Mouse (Mus musculus): ENCODE measurements around the gene Corin.

Gene Corin

DNA sequence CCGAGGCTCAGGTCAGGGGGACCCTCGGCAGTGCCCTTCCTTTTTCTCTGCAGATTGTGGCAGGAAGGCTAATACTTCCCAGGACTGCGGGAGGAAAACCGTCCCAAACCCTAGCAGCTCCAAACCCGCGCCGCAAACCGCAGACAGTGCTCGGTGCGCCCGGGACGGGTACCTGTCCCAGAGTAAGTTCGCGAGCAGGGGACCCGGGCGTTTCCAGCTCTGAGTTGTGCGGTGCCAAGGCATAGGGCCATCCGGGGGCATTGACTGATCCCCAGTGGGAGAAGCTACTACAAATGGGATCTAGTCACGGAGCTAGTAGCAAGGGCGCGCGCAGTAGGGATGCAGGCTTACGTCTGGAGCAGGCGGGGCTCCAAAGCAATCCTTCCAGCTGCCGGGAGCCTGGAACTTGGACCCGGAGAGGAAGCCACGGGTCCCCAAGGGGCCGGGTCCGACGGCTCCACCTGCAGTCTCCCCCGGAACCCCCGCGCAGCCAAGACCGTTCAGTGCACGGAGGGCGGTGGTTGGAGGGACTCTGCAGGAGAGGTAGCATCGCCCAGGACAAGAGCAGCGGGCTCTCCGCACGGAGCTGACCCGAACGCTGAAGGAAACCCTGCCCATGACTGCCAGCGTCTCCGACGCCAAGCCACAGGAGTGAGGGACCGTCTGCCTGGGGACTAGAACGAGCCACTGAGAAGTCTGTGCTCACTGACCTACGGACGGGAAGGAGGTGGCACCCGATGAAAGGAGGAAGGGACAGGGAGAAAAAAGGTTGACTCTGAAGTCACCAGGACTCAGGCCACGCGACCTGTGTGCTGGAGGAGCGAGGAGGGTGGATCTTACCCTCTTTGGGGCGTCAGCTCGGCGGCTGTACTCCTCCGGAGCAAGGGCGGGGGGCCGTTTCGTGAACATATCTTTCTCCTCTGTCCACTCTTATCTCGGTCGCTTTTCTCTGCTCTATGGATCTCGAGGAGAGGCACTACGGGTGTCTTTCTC, at the start of gene Corin:
Corin (minus strand) TSS at position 943 of the 993 bp plus-strand sequence.
- peak; percentile 20 for DNase-seq

DNA sequence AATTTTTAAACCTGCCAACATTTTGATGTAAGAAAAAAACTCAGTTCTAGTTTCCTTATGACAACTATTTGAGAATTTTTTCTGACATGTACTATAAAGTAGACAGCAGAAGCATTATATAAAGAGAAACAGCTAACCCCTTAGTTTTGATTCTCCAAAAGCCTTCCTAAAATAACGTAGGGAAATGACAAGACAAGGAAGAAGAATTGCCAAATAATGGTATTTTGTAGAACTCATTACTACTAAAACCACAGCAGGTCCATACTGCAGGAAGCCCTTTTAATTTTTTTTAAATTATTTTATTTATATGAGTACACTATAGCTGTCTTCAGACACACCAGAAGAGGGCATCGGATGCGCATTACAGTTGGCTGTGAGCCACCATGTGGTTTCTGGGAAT, 46.9 kb upstream of the Corin start:
- DNase-seq, result no peak

DNA sequence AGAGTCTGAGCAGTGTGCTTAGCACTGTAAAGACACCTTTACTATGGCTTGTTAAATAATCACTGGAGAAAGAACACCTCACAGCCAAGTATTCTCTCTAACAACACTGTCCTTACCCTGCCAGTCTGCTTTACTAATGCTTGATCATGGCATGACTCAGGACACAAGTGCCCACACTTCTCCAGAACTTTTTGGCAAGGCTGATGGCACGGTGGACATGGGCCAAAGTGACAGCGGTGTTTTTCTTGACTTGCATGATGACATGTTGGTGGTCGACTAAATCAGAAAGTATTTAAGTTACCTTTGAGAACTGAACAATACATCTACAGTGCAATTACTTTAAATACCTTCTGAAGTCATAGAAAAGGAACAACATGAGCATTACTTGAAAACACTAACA, 24.6 kb upstream of the Corin start:
- no peak for DNase-seq

DNA sequence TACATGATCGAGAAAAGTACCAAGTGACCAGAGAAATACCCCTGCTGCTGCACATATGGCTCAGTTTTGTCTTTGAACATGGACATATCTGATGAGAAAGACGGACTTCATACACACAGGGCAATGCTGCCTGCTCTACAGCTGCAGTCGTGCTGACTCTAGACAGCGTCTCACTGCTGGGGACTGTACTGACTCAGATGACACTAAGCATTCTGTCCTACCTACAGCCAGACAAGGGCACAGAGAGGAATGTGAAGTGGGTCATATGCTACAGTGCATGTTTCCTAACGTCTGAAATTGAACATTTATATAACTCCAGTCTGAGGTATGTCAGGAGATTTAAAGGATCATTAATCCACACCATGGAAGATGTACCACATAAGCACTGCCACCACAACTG, 9.5 kb upstream of the Corin start:
- no peak for DNase-seq

DNA sequence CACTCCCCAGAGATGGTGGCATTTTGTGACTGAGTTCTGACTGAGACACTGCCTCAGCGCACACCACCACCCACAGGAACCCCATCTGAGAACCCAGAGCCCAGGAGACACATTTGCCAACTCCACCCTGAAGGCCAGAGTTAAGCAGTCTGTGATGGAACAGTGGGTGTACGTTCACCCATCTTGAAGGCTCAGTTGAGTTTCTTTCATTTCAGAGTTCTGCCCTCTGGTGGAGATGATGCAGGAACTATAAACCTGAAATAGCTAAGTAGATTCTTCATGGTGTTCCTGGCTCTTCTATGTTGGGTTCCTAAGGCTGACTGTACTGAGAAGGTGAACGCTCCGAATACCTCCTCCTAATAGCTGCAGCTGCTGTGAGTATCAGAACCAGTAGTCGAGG, 1.5 kb upstream of the Corin start:
- no peak for DNase-seq

DNA sequence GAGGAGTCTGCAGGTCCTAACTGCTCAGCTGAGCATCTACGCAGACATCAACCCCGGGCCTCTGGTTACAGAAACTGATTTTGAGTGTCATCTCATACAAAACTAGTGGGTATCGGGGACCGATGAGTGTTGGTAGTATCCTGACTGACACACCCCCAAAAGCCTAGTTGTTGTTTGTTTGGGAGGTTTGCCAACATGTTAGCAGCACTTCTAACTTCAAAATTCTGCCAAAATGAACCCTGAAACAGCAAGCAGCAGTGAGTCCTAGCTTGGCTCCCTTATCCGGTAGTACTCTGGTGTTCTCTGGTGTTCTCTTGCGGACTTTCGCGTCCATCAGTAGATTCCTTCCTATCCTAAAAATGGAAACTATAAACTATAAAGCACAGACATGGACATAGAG, 1.5 kb downstream of the Corin start:
- no peak for DNase-seq

DNA sequence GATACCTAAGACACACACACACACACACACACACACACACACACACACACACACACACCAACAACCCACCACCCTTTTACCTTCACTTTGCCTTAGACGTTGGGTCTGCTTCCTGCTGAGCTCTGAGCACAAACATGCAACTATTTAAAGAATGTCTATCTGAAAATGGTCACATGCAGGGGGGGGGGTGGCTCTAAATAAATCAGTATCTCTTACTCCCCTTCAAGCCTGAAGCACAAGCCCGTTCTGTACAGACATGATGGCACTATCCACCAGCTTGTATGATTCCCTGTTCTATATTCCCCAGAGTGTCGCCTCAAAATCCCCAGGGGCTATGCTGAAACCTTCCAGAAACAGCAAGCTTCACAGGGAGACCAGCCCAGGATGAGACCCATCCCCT, 2.5 kb downstream of the Corin start:
- no peak for DNase-seq

DNA sequence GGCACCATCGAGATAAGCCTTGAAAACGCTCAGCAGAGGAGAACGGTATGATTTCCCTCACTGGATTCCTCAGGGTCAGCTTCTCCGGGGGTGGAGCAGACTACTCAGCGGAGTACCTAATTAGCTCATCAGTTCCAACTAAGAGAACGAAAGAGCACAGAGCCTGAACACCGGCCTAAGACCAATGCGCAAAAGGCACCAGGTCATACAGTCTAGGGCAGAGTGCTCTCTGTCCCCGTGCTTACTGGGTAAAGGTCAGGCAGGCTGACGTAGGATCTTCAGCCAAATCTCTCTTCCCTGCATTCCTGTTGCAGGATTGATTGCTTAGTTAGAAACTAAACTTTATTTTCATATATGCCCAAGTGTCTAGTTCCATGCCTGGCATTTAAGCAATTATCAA, 6.0 kb downstream of the Corin start:
- no peak for DNase-seq

DNA sequence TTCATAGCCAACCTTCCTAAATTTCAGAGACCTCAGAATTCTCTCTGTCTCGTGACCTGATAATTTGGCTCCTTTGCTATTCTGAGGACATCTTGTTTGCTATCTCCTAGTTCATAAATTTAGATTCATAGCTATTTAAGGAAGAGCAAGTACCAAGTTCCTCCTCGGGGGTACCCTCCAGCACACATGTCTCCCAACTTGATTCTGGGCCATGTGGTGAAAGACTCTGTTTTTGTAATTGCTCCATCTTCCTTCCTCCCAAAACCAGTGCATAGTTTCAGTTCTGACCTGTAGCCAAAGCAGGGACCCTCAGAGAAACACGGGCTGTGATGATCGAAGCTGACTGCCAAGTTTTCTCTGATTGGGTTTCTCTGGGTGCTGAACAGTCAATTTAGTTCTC, 7.5 kb downstream of the Corin start:
- no peak for DNase-seq

DNA sequence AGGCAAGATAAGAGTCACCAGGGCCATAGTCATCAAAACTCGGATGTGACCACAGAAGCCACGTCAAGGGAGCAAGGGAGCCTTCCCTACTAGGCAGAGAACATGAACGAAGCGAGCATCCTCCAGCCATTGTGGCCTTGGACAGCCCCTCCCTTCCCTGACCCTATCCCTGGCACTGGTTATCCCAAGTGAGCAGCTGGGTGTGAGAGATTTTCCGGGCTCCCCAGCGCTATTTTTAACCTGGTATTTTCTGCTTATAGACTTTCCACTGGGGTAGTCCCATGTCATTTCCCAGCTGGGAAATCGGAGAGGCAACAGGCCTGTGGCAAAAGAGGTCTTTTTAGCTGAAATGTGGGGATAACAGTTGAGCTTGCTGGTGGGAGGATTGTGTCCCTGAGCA, 10.4 kb downstream of the Corin start:
- DNase-seq, result no peak

DNA sequence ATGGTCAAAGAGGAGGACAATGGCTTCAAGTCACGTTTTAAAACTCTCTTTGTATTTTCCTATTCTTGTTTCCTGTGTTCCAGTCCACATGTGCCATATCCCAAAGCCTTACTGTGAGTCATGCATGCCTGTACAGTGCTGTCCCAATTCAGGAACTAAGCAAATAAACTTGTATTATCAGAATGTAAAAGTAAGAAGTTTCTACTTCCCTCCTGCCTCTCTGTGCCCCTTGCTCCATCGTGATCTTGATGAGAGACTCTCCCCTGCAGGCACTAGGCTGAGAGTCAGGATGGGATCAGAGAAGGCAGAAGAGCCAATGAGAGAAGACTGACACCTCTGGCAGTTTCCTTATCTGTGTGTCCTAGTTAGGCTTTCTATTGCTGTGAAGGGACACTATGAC, 13.0 kb downstream of the Corin start:
- DNase-seq, result no peak

DNA sequence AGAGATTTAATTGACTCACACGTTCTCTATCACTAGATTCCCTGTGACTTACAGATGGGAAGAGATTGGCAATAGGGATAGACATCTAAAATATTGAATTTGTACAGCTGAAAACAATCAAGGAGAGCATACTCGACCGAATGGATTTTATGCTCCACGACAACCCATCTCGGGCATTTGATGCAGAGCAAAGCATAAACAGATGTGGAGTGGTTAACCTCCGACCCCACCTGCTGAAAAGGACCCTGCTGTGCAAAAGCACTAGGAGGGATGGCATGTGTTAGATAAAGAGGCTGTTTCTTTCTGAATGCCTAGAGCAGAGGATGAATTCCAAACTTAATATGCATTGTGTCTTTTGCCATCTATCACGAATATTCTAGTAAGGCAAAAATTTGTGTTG, 23.8 kb downstream of the Corin start:
- no peak for DNase-seq

DNA sequence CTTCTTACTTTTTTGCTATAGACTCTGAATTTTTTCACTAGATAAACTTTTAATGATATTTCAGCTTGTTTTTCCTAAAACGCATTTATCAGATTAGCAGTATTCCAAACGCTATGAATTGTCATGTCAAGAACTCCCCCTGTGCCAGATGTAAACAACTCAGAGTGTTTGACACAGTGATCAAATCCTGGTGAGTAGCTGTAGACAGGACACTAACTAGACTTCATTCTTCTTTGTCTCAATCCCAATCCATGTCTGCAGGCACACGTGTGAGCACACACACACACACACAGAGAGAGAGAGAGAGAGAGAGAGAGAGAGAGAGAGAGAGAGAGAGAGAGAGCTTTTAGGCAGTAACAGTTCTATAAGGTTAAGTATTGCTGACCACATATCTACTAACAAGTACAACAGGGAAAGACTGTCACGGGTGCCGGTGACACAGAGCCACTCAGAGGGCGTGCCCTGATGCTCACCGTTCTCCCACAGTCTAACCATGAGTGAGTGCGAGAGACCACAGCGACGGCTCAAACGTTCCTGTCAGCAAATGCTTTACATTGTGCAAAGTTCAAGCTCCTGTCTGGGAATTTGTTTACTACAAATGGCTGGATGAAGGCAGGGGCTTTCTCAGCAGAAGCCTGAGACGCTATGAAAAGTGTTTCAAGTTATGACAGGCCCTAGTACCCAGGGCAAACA, 31.8 kb downstream of the Corin start:
- peak; percentile 18 for DNase-seq

DNA sequence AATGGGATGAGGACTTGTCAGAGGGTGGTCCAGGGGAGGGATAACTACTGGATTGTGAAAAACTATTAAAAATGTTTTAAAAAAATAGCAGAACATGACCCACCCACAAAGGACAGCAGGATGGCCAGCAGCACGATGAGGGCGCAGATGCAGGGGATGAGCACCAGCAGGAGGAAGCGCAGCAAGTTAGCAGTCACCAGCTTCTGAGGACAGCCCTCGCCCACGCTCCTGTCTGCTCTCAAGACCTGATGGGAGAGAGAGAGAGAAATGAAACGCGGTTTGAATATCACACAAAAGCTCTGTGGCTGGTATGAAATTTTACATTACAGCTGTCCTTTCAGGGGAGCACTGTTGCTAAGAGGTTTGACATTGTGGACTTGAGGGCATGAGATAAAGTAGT, 32.5 kb downstream of the Corin start:
- no peak for DNase-seq

DNA sequence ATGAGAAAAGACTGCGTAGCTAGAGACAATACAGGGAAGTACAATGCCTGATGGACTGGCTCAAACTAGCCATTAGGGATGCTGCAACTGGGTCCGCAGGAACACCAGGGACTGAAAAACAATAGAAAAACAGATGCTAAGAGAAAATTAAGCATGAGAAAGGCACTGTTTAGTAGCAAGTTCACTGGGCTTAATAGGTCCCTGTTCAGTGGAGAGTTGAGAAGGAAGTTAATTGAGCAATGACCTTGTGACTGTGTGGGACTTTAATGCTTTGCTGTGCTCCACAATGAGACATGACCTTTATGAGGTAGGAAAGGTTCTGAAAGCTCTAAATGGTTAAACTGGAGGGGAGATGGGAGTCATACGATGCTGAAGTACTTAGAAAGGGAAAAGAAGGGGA, 39.3 kb downstream of the Corin start:
- no peak for DNase-seq

DNA sequence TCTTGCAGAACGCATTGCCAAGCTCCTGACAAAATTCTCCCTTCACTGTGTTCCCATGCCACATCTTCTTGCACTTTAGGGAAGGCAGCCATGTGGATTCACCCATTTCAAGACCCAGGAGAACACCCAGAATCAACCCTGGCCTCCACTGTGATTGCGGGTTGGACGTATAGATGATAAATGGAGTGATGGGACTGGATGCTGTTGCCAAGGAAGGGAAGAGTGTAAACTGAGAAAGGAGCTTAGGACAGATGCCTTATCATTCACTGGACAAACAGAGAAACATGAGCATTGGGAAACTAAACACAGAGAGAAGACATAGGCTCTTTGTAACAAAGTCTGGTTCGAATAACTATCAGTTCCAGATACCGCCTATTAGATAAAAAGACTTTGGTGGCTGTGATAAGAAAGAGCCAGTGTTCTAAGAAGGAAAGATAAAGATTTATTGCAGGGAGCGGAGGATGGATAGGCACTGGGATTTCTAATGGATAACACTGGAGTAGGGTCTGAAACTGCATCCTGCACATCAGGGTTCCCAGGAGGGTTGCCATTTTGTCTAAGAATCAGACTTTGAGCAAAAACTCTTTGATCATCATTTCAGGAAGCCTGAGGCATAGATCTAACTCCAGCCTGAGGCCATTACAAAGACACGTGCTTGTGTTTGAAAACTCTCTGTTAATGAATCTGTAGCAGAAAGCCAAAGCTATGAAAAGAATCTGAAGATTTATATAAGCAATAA, 44.7 kb downstream of the Corin start:
- DNase-seq, result no peak

DNA sequence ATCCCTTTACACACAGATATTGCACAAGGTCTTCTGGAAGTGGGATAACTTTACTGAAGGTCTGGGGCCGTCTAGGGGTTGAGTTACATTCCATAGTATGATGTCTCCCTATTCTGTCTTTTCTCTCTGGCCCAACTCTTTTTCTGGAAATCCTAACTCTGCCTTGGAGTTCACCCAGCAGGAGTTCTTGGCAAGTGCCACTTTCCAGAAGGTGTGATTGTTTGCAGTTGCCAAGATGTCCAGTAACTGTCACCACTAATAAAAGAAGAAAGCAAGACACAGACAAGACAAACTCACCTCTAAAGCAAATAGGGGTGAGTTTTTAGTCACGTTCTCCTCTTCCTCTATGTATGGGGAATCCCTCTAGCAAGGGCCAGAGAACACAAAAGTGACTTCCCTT, 50.6 kb downstream of the Corin start:
- no peak for DNase-seq

DNA sequence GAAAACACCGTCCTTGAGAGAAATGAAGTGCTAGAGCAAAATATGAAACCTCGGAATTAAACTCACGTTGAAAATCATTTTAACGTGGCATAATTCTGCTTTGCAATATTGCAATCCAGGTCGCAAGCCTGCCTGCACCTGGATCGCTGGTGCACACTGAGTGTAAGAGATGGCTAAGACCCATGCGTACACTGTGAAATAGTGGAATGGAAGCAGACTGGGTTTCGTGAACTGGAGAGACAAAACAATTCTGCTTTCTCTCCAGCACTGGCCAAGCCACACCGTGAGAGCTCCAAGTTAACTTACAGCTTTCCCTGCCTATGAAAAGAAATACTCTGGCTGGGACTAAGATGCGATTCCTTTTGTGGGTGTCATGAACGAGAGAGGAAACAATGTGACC, 51.1 kb downstream of the Corin start:
- DNase-seq, result no peak

DNA sequence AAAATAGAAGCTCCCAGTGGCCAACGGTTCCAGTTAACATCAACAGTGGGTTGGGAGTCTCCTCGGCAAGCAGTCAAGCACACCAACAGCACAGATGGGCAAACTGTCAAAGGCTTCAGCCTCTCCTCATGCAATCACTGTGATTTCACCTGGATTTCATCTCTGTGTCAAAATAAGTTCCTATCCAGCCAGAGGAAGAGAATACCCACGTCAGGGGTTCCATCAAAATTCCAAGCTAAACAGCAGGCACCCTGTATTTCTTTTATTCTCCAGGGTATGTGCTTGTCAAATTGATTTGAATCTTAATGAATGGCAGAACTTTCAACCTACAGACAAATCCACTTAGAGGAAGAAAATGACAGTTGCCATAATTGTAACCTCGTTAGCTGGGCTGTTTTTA, 51.5 kb downstream of the Corin start:
- no peak for DNase-seq

DNA sequence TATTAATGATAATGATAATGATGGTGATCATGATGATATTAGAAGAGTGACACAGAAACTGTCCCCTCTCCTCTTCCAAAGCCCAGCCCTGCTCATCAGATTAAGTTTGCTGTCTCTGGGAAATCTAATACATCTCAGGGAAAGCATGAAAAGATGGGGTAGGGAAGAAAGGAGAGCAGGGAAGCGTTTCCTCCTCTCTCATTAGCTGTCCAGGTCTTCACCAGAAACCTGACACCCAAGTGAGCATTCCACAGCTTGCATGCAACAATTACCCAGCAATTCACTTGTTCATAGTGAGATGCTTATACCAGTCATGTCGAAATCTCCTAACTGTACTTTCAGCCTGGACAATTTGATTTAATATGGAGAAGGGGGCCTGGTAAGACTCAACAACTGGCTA, 55.4 kb downstream of the Corin start:
- DNase-seq, result no peak

DNA sequence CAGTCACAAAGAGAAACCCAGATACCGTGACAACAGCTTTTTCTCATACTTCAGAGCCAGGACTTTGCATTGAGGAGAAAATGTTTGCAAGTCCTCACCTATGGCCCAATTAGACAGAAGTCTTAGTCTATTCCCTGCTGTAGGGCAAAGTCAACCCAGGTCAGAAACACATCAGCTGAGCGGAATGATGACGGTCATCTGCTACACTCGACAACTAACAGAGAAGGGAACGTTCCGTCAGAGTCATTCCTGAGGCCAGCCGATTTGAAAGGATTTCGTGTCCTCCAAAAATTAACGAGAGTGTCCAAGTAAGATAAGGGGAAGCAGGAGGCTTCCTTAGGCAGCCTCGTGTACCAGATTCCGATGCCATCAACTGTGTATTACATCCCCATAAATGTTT, 58.2 kb downstream of the Corin start:
- no peak for DNase-seq

DNA sequence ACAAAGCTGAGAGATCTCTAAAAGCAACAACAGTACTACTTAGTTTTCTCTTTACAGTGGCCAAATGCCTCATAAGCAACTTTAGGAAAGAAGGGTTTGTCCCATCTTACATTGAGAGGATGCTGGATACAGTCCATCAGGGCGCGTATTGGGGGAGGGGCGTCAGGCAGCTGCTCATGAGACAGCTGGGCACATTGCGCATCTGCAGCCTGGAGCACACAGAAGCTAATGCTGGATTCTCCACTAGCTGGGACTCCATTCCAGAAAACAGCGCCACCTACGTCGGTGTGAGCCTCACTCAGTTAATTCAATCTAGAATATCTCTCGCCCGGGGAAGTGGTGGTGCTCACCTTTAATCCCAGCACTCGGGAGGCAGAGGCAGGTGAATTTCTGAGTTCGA, 60.3 kb downstream of the Corin start:
- DNase-seq, result peak; percentile 24

DNA sequence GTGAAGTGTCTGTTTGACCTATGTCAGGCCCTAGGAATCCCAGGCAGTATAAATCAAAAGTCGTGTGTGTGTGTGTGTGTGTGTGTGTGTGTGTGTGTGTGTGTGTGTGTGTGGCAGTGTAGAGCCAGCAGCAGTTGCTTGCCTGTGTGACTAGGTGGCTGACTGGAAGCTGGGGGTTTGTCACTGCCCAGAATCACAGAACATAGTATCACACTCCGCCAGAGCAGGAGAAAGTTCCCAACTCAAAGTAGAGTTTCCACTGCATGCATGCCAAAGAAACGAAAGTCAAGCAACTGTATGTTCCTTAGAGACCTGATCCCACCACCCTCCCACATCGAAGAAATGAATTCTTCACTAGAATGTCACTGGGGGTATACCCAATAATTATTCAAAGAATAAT, 61.3 kb downstream of the Corin start:
- no peak for DNase-seq

DNA sequence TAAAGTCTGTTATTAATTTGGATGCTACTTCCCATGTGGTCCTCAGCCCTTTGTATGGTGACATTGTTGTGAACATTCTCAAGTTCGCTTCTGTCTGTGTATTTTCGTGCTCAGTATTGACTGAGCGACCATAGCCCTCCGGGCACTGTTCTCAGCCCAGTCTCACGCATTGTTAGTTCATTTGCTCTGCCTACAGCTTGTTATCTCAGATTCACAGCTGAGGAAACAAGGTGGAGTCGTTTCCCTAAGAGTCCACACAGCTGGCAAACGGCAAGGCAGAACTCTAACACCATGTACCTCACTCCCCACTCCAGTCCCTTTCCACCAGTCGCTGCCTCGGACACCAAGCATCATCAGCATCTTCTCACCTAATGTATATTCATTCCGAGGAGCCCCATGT, 63.1 kb downstream of the Corin start:
- DNase-seq, result no peak

Data from kidney, postnatal 10 days (tissue).